Mouse (Mus musculus): ENCODE data around the gene Osbpl6. TPM values are rescaled to one million over a fixed set of nuclear protein-coding genes. Genes with fewer than 3 reads are reported as not detected.

Gene Osbpl6
- polyA plus RNA-seq (2016; fragmentation: Nextera tagmentation; extraction: Ambion mirVana), result 6.8 and 7.2 TPM in 2 replicates

DNA sequence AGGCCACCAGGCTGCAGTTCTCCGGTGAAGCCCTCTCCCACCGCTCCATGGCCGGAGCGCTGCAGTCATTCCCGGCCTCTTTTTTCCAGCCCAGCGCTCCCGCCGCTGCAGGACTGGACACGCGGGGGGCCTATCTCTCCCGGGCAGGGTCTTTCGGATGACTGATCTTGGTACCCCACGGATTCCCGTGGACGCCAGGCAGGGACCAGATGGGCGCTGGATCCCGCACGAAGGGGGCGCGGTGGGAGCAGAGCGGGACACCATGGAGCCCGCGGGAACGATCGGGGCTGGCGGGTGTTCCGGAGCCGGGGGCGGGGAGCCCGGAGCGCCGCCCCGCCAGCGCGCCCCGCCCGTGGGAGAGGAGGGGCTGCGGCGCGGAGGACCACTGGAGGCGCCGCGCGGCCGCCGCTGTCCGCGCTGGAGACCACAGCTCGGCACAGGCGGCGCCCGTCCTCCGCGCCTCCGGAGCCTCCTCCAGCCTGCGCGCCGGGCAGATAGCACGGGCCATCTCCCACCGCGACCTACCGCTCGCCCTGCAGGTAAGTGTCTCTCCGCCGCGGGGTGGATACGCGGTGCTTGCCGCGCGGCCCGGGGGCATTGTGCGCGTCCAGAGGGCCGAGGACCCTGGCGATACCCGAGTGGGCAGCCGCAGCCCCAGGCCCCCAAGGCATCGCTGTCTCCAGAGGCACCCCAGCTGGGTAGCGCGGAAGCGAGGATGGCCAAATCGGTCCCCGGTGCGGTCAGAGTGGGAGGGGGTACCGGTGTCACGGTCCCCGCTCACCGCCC lies at the start of gene Osbpl6:
Gene Osbpl6, plus strand, starts transcription at position 358 of the 786 bp plus-strand sequence.
- 0 out of 2 replicates have a peak within 1 kb of the TSS, but pooled peaks have one; percentile 2 for H3K27ac ChIP-seq (ENCODE audit: poor library complexity, severe bottlenecking)
- WGBS, result under 1% methylated on average over 76 of the region's 89 CpGs

DNA sequence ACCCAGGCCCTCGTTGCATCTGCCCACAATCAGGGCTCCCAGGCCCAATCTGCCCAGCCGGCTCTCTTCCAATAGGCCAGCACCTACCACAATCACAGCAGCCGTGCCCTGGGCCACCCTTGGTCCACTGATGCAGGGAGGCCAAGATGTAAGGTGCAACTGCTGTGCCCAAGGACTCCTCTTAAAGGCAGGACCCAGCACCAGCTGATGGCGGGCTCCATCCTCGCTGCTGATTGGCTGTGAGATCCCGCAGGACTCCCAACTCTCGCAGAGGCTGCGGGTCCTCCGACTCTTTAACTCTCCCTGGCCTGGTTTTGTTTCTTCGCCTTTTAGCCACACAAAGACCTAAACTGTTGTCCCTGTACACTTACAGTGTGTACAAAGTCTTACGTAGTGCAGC lies 46.1 kb upstream of the Osbpl6 start, which contains the start of gene Cyct:
Gene Cyct, minus strand, starts transcription at position 225 of the 400 bp plus-strand sequence.
- H3K4me2 ChIP-seq, result no peak within 1 kb of the TSS
- no peaks in the 10 kb centered on the region for H3K27me3 ChIP-seq (replicated peaks)
- no peak within 1 kb of the TSS for H3K27ac ChIP-seq (ENCODE audit: poor library complexity, severe bottlenecking)
- H3K36me3 ChIP-seq, result no peaks in the 10 kb centered on the region
- ATAC-seq (ENCODE audit: insufficient number of reproducible peaks, low FRiP score), result no peak
- WGBS, result 86% methylated on average over 11 of the region's 11 CpGs
- H3K9me3 ChIP-seq (replicated peaks), result no peaks in the 10 kb centered on the region
- no peaks in the 10 kb centered on the region for H3K4me1 ChIP-seq (replicated peaks)
- H3K4me3 ChIP-seq, result no peak within 1 kb of the TSS
- H3K9ac ChIP-seq, result no peak within 1 kb of the TSS

More for the DNA sequence above, at the start of gene Osbpl6:
- peak; percentile 92 for ATAC-seq (ENCODE audit: insufficient number of reproducible peaks, low FRiP score)
- Histone ChIP-seq H3K4me3 (peak within 1 kb of the TSS; percentile 81), H3K4me1 (replicated peaks) (peaks cover 4% of the 10 kb centered on the region; the same call in 1 of the 2 replicates), H3K27me3 (replicated peaks) (peaks cover 14% of the 10 kb centered on the region), H3K4me2 (peak within 1 kb of the TSS; percentile 93), H3K9me3 (replicated peaks) (no peaks in the 10 kb centered on the region), H3K36me3 (no peaks in the 10 kb centered on the region), H3K9ac (peak within 1 kb of the TSS; percentile 76)

DNA sequence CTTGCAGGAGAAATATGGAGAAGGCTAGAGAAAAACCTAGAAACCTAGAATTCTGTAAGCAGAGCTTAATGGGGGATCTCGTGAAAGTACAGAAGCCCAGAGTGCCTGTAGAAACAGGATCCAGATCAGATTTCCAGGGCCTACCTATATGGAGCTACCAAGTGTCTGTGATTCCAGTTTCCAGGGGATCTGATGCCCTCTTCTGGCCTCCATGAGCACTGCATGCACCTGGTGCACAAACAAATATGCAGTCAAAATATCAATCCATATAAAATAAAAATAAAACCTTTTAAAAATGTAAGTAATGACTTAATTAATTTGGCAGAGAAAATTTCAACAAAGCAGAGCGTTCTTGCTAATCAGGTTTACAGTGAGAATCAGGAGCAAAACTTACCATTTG lies 44.2 kb upstream of the Osbpl6 start:
- Histone ChIP-seq H3K9ac (no peak overlapping the region), H3K27me3 (replicated peaks) (no peaks in the 10 kb centered on the region), H3K27ac (ENCODE audit: poor library complexity, severe bottlenecking) (no peak overlapping the region), H3K36me3 (no peaks in the 10 kb centered on the region), H3K4me2 (no peak overlapping the region), H3K9me3 (replicated peaks) (no peaks in the 10 kb centered on the region), H3K4me3 (no peak overlapping the region), H3K4me1 (replicated peaks) (no peaks in the 10 kb centered on the region)
- ATAC-seq (ENCODE audit: insufficient number of reproducible peaks, low FRiP score), result no peak
- 46% methylated on average over 2 of the region's 2 CpGs for WGBS

DNA sequence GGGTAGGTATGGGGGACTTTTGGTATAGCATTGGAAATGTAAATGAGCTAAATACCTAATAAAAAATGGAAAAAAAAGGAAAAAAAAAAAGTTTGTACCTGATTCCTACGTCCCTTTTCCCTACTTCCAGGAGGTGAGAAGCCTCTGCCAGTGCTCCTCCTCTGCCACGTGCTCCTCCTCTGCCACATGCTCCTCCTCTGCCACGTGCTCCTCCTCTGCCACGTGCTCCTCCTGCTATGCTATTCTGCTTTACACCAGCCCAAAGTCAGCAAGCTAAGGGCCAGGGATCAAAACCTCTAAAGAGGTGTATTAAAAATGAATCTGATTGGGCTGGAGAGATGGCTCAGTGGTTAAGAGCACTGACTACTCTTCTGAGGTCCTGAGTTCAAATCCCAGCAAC lies 40.5 kb upstream of the Osbpl6 start:
- Histone ChIP-seq H3K4me3 (no peak overlapping the region), H3K4me2 (no peak overlapping the region), H3K4me1 (replicated peaks) (peaks cover under 1% of the 10 kb centered on the region), H3K27ac (ENCODE audit: poor library complexity, severe bottlenecking) (no peak overlapping the region), H3K27me3 (replicated peaks) (no peaks in the 10 kb centered on the region), H3K9ac (no peak overlapping the region), H3K9me3 (replicated peaks) (no peaks in the 10 kb centered on the region), H3K36me3 (no peaks in the 10 kb centered on the region)
- 74% methylated on average over 4 of the region's 4 CpGs for WGBS
- no peak for ATAC-seq (ENCODE audit: insufficient number of reproducible peaks, low FRiP score)

DNA sequence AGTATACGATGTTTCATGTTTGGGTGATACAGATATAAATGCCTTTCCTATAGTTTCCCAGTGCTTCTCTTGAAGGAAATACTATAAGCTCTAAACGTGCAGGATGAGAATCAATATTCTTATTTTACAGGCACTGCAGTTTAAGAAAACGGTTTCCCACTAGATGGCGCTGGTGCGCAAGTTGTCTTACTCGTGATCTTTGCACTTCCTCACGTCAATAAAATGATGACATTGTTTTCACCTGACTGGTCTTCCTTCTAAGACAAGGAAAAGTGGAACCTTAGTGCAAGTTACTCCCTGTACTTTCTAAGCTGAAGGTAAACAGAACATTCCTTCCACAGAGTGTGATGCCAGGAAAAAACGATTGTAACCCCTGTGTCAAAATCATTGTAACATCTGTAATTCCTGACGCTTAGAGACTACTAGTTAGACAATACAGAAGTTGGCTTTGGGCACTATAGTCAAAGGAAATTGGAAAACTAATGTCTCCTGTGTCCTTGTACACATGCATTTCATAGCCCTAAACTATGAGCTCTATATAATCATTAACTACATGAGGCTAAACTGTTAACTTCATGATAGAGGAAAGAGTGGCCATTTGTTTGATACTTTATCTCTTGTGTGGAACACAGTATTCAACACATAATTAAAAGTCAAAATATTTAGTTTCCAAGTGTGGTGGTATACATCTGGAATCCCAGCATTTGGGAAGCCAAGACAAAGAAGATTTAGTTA lies 39.0 kb upstream of the Osbpl6 start:
- Histone ChIP-seq H3K4me3 (no peak overlapping the region), H3K27ac (ENCODE audit: poor library complexity, severe bottlenecking) (no peak overlapping the region), H3K4me2 (no peak overlapping the region), H3K4me1 (replicated peaks) (peaks cover 11% of the 10 kb centered on the region), H3K9me3 (replicated peaks) (no peaks in the 10 kb centered on the region), H3K27me3 (replicated peaks) (no peaks in the 10 kb centered on the region), H3K36me3 (no peaks in the 10 kb centered on the region), H3K9ac (no peak overlapping the region)
- ATAC-seq (ENCODE audit: insufficient number of reproducible peaks, low FRiP score), result no peak
- WGBS, result 17% methylated on average over 9 of the region's 9 CpGs

DNA sequence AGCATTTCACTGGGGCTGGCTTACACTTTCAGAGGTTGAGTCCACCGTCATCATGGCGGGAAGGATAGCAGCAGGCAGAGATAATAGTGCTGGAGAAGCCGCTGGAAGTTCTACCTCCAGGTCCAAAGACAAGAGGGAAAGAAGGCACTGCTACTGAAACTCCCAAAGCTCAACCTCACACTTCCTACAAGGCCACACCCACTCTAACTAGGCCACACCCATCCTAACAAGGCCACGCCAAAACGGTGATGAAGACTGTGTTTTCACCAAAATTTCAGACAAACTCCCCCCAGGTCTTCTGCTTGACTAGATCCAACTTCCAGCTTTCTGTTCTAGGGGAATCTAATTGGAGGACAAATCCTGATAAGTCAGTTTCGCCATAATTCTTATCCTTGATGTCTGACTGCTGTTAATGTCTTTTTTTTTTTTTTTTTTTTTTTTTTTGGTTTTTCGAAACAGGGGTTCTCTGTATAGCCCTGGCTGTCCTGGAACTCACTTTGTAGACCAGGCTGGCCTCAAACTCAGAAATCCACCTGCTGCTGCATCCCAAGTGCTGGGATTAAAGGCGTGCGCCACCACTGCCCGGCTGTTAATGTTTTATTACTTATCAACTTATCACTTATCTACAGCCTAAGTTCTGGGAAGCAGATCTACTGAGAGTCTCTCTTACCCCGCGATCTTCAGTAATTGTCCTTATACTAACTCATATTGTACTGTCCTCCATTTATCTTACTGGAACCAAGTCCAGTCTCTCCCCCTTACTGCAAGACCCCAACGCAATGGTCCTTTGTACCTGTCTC lies 37.2 kb upstream of the Osbpl6 start:
- Histone ChIP-seq H3K9me3 (replicated peaks) (no peaks in the 10 kb centered on the region), H3K27me3 (replicated peaks) (no peaks in the 10 kb centered on the region), H3K36me3 (peaks cover 12% of the 10 kb centered on the region), H3K9ac (no peak overlapping the region), H3K4me2 (no peak overlapping the region), H3K4me3 (peak overlapping the region; percentile 90; the same call in 1 of the 2 replicates), H3K4me1 (replicated peaks) (peaks cover 11% of the 10 kb centered on the region), H3K27ac (ENCODE audit: poor library complexity, severe bottlenecking) (no peak overlapping the region)
- 64% methylated on average over 13 of the region's 13 CpGs for WGBS
- ATAC-seq (ENCODE audit: insufficient number of reproducible peaks, low FRiP score), result no peak

DNA sequence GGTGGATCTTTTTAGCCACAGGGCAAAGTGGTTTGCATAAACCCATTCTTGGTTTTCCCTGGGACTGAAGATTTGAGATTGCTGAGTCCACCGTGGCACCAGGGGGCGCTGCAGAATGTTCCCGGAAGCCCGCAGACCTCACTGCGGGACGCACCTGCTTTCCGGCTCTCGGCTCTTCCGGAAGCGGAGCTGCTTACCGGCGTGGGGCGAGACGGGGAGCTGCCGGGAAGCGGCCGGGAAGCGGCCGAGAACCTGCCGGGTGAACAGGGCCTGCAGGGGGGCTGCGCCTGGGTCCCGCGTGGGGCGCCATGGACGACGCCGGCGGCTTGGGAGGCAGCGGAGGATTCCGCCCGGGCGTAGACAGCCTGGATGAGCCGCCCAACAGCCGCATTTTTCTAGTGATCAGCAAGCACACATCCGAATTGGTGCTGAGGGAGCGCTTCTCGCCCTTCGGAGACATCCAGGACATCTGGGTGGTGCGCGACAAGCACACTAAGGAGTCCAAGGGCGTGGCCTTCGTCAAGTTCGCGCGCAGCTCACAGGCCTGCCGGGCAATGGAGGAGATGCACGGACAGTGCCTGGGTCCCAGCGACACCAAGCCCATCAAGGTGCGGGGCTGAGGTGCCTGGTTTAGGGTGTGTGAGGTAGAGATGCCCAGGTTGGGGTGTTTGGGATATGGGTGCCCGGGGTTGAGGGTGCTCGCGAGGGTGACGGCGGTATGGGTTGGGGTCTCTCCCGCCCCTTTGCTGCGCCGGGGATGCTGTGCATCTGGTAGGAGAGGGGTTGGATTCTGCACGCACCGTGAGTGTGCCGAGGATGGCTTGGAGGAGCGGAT lies 36.3 kb upstream of the Osbpl6 start, which contains the start of gene Rbm45:
Gene Rbm45, plus strand, starts transcription at position 164 of the 835 bp plus-strand sequence.
- peaks cover 11% of the 10 kb centered on the region for H3K4me1 ChIP-seq (replicated peaks)
- H3K27ac ChIP-seq (ENCODE audit: poor library complexity, severe bottlenecking), result peak within 1 kb of the TSS; percentile 46
- ATAC-seq (ENCODE audit: insufficient number of reproducible peaks, low FRiP score), result peak; percentile 85
- under 1% methylated on average over 61 of the region's 61 CpGs for WGBS
- H3K9ac ChIP-seq, result peak within 1 kb of the TSS; percentile 87
- H3K36me3 ChIP-seq, result peaks cover 20% of the 10 kb centered on the region
- peak within 1 kb of the TSS; percentile 93 for H3K4me2 ChIP-seq
- peak within 1 kb of the TSS; percentile 90 for H3K4me3 ChIP-seq
- H3K9me3 ChIP-seq (replicated peaks), result no peaks in the 10 kb centered on the region
- H3K27me3 ChIP-seq (replicated peaks), result no peaks in the 10 kb centered on the region

DNA sequence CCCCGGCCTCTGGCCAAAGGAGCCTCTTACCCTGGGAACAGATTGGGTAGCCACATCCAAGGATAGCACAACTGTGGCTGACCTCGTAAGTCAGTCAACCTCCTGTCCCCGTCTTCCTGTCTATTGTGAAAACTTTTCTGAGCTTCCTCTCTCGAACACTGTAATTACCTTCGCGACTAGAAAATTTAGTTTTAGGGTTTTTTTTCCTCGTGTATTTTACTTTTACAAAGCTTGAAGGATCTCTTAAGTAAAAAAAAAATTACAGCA lies 35.7 kb upstream of the Osbpl6 start:
- peak overlapping the region; percentile 93 for H3K4me2 ChIP-seq
- peak overlapping the region; percentile 87 for H3K9ac ChIP-seq
- no peaks in the 10 kb centered on the region for H3K27me3 ChIP-seq (replicated peaks)
- 3% methylated on average over 7 of the region's 7 CpGs for WGBS
- H3K36me3 ChIP-seq, result peaks cover 23% of the 10 kb centered on the region
- H3K4me3 ChIP-seq, result peak overlapping the region; percentile 90
- no peaks in the 10 kb centered on the region for H3K9me3 ChIP-seq (replicated peaks)
- H3K27ac ChIP-seq (ENCODE audit: poor library complexity, severe bottlenecking), result no peak overlapping the region
- ATAC-seq (ENCODE audit: insufficient number of reproducible peaks, low FRiP score), result peak; percentile 37
- H3K4me1 ChIP-seq (replicated peaks), result peaks cover 11% of the 10 kb centered on the region

DNA sequence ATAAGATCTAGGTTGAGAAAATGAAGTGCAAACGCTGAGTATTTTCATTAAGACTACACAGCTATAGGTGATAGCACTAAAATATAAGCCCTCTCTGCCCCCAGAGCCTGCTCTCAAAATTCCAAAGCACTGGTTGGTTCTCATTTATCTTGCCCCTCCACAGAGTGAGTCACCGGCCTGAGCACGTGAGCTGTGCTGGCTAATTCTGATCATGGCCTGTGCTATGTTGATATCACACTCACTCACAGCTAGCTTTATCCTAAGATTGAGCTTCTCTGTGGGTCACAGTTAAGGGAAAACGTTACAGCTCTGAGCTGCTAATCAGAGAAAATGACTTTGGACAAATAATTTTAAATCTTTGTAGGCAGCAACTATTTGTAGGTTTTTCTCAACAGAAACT lies 34.1 kb upstream of the Osbpl6 start:
- H3K4me3 ChIP-seq, result no peak overlapping the region
- peaks cover 32% of the 10 kb centered on the region for H3K36me3 ChIP-seq
- peak; percentile 62; the same call in 1 of the 2 replicates for ATAC-seq (ENCODE audit: insufficient number of reproducible peaks, low FRiP score)
- H3K27me3 ChIP-seq (replicated peaks), result no peaks in the 10 kb centered on the region
- peak overlapping the region; percentile 47 for H3K27ac ChIP-seq (ENCODE audit: poor library complexity, severe bottlenecking)
- peaks cover 11% of the 10 kb centered on the region for H3K4me1 ChIP-seq (replicated peaks)
- no peaks in the 10 kb centered on the region for H3K9me3 ChIP-seq (replicated peaks)
- H3K4me2 ChIP-seq, result no peak overlapping the region
- no peak overlapping the region for H3K9ac ChIP-seq
- 35% methylated on average over 4 of the region's 4 CpGs for WGBS

DNA sequence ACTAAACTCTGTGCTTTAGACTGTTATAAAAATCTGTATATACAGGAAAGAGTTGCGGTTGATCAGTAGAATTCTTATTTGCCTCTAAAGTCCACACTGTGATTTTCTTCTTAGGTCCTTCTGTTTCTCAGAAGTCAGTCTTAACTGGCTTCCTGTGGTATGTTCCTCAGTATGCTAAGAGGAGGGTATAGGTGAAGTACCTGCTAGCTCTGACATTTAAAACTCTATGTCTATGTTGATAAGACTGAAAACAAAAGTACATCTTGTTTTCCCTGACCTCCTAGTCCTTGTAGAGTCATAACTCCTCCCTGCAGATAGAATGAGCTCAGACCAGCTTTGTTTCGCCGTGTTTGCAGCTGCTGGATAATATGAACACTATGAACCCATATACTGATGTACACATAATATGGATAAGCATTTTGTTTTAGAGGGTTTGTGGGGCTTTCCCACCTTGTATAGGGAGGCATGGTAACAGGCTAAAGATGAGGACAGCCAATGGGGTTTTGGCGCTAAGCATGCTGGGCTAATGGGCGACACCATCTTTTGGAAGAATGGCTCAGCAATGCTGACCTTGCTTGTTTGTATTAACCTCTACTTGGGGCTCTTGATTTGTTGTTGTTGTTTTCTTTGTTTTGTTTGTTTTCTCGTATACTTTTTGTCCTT lies 31.6 kb upstream of the Osbpl6 start:
- Histone ChIP-seq H3K9me3 (replicated peaks) (no peaks in the 10 kb centered on the region), H3K27me3 (replicated peaks) (no peaks in the 10 kb centered on the region), H3K4me2 (no peak overlapping the region), H3K4me1 (replicated peaks) (peaks cover 11% of the 10 kb centered on the region), H3K9ac (no peak overlapping the region), H3K36me3 (peaks cover 53% of the 10 kb centered on the region), H3K4me3 (no peak overlapping the region), H3K27ac (ENCODE audit: poor library complexity, severe bottlenecking) (no peak overlapping the region)
- no peak for ATAC-seq (ENCODE audit: insufficient number of reproducible peaks, low FRiP score)
- 87% methylated on average over 6 of the region's 6 CpGs for WGBS

Measured in heart, embryonic 12.5 days (tissue).